Mouse (Mus musculus) liver, adult 2 months (tissue): Measurements from ENCODE around the gene Bicral. TPM values are rescaled to one million over a fixed set of nuclear protein-coding genes. Genes with fewer than 3 reads are reported as not detected.

ENCODE experiments used
- DNase-seq: peaks from one replicate; pipeline ENCODE4 v3.0.0-alpha.2; 2011; ENCODE audit warnings: low read depth, low spot score; ENCODE audit errors: extremely low read depth
- H3K27ac ChIP-seq: fragments of 200-500 bp; replicated peaks from 2 replicates; pipeline ENCODE4 v1.5.1; 2012; ENCODE audit warnings: low read depth, mild to moderate bottlenecking, control low read depth, inconsistent platforms, low read length; ENCODE audit not compliant: insufficient read depth
- H3K27me3 ChIP-seq: fragments of 200-500 bp; 2 replicates; pipeline ENCODE4 v1.6.1; 2012; ENCODE audit warnings: mild to moderate bottlenecking, moderate library complexity, low read length, inconsistent platforms; ENCODE audit not compliant: control insufficient read depth, insufficient read depth
- H3K36me3 ChIP-seq: fragments of 200-500 bp; 2 replicates; pipeline ENCODE4 v1.6.1; 2012; ENCODE audit warnings: low read length, inconsistent platforms; ENCODE audit not compliant: control insufficient read depth, insufficient read depth
- H3K4me1 ChIP-seq: fragments of 200-500 bp; 2 replicates; pipeline ENCODE4 v1.6.1; 2011; ENCODE audit warnings: low read length; ENCODE audit not compliant: control insufficient read depth, insufficient read depth
- H3K4me3 ChIP-seq: fragments of 200-500 bp; 2 replicates; pipeline ENCODE4 v1.5.1; 2011; ENCODE audit warnings: low read depth, mild to moderate bottlenecking, control low read depth, low read length, moderate library complexity; ENCODE audit not compliant: insufficient read depth
- H3K79me2 ChIP-seq: fragments of 200-500 bp; 2 replicates; pipeline ENCODE4 v1.6.1; 2012; ENCODE audit warnings: inconsistent platforms, mild to moderate bottlenecking, low read length, moderate library complexity; ENCODE audit not compliant: control insufficient read depth, insufficient read depth
- H3K9ac ChIP-seq: fragments of 200-500 bp; 2 replicates; pipeline ENCODE4 v1.6.1; 2012; ENCODE audit warnings: low read depth, mild to moderate bottlenecking, control low read depth, inconsistent platforms, low read length
- CTCF ChIP-seq: fragments of 200-500 bp; IDR thresholded peaks from 2 replicates; pipeline ENCODE4 v1.5.1; 2011; ENCODE audit warnings: low read depth, low read length, control low read depth
- POLR2A ChIP-seq: fragments of 200-500 bp; IDR thresholded peaks from 2 replicates; pipeline ENCODE4 v1.6.1; 2011; ENCODE audit warnings: low read length, control low read depth; ENCODE audit not compliant: insufficient read depth; ENCODE audit errors: extremely low read depth
- WGBS: fragments of 180-500 bp; shearing (Covaris S2); methylation state at CpG from one replicate; pipeline ENCODE4 v1.1.7; 2018; 5-methylcytosine and 5-hydroxymethylcytosine counted together
- polyA plus RNA-seq: library from polyadenylated mRNA; depleted of rRNA; stranded (reverse); fragments of >200 nt; gene quantifications from 2 replicates; pipeline ENCODE4 v1.2.3, GENCODE M21; 2012
- total RNA-seq: library from RNA; depleted of rRNA; stranded (reverse); fragments of >200 nt; gene quantifications from 2 replicates; pipeline ENCODE4 v1.2.3, GENCODE M21; 2014

The Bicral gene
- total and polyA plus RNA-seq, 2 experiments: 3.2 to 7.9 TPM

DNA sequence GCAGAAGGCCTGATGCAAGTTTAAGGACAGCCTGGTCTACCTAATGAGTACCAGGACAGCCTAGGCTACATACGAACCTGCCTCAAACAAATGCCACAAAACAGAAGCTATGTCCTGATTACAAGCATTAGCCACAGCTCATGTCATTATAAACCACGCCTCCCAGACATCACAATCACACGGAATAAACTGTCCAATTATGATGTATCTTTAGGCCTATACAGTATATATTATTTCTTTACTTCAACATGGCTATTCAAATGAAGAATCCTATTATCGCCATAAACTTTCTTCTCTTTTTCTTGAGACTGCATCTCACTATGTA lies 25.3 kb downstream of the Bicral start:
- Histone ChIP-seq H3K79me2 (peaks cover 2% of the 10 kb centered on the region; the same call in 1 of the 2 replicates), H3K27ac (no peak overlapping the region), H3K9ac (no peak overlapping the region), H3K36me3 (peaks cover 6% of the 10 kb centered on the region; the same call in 1 of the 2 replicates), H3K4me3 (no peak overlapping the region), H3K4me1 (peaks cover 5% of the 10 kb centered on the region; the same call in 1 of the 2 replicates), H3K27me3 (no peaks in the 10 kb centered on the region)
- DNase-seq: no peak
- TF ChIP-seq POLR2A: no peak
- TF ChIP-seq CTCF: no peak
- WGBS: 91% methylated on average over 4 of the region's 4 CpGs

DNA sequence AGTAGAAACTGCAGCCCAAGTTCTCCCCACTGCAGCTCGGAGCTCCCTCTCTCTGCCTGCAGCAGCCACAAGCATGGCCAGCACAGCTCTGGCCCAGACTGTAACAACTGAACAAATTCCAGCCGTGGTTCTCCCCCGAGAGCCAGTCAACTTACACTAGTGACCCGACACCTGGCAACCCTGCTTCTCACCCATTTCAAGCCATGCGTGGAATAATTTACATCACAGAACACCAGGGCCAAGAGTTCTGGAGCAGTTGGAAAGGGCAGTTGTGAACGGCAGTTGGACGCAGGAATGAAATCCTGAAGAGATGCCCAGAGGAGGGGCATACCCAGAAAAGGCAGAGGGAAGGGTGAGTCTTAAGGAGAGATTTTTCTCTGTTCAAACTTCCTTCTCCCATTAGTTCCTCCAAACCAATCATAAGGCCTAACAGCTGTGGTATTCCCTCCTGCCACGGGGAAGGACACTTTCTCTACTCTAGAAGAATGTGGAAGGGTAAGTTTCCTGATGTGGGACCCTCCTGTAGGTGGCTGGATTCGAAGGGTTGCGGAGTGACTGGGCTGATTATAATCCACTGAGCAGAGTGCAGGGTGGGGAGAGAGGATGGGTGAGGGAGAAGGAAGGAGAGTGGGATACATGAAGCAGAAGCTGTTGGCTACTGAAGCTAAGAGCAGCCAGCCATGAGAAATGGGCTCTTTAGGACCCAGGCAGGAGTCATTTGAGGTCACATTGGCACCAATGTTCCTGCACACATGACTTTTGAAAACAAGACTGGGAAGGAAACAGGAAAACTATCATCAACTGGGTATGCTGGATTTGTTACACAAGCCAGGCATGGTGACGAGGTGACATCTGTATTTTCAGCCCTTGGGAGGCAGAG lies 25.9 kb downstream of the Bicral start:
- WGBS: 78% methylated on average over 11 of the region's 11 CpGs
- H3K4me1 ChIP-seq: peaks cover 5% of the 10 kb centered on the region; the same call in 1 of the 2 replicates
- peaks cover 2% of the 10 kb centered on the region; the same call in 1 of the 2 replicates for H3K79me2 ChIP-seq
- H3K27me3 ChIP-seq: no peaks in the 10 kb centered on the region
- no peak for TF ChIP-seq POLR2A
- TF ChIP-seq CTCF: no peak
- peak overlapping the region; percentile 45 for H3K27ac ChIP-seq
- no peak overlapping the region for H3K4me3 ChIP-seq
- H3K36me3 ChIP-seq: peaks cover 8% of the 10 kb centered on the region; the same call in 1 of the 2 replicates
- peak; percentile 48 for DNase-seq
- H3K9ac ChIP-seq: no peak overlapping the region

DNA sequence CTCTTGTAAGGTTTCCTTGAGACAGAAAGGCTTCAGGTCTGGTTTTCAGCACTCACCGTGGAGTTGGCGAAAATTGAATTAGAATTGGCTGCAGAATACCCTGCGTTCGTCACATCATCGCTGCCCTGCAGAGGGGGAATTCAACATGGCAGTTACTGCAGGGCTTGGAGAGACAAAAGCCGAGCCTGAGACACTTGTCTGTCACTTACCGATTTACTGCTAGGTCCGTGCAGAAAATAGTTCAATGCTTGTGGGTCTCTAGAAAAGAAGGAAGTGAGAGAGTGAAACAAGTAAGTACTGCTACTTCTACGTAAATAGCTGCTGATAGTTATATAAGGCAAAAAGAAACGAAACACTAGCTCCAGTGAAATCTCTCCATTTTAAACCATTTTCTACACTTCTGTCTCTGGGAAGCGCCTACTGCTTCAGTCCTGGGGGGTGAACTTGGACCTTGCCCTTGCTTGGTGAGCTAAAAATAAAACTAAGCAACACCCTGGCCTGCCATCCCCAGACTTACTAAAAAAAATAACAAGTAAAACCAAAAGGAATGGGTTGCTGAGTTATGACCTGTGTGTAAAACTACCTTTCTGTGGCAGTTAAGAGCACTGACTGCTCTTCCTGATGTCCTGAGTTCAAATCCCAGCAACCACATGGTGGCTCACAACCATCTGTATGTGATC lies 28.3 kb downstream of the Bicral start:
- peak; percentile 30 for DNase-seq
- no peak overlapping the region for H3K9ac ChIP-seq

DNA sequence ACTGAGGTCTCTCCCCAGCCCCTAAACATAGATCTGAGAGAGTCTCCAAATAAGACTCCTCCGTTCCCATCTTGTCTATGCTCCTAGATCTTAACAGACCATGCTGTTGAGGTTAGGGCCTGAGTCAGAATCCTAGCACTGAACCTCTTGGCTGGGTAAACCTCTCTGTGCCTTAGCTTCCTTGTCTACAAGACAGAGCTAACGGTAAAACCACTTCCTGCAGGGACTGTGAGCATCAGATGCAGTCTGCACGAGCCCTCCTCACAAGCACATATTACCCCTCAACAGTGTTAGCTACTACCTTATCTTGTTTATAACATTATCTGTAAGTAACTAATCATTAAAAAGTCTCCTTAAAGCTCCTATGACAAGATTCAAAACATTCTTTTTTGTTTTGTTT lies 29.3 kb downstream of the Bicral start:
- DNase-seq: no peak
- no peak overlapping the region for H3K27ac ChIP-seq
- no peak for TF ChIP-seq CTCF
- no peak for TF ChIP-seq POLR2A
- H3K79me2 ChIP-seq: peaks cover 12% of the 10 kb centered on the region; the same call in 1 of the 2 replicates
- no peaks in the 10 kb centered on the region for H3K27me3 ChIP-seq
- H3K36me3 ChIP-seq: peaks cover 16% of the 10 kb centered on the region
- 89% methylated on average over 3 of the region's 3 CpGs for WGBS
- no peak overlapping the region for H3K9ac ChIP-seq
- H3K4me1 ChIP-seq: peaks cover 5% of the 10 kb centered on the region; the same call in 1 of the 2 replicates
- no peak overlapping the region for H3K4me3 ChIP-seq

More for the DNA sequence above, 28.3 kb downstream of the Bicral start:
- Histone ChIP-seq H3K27ac (no peak overlapping the region), H3K36me3 (peaks cover 15% of the 10 kb centered on the region), H3K79me2 (peaks cover 7% of the 10 kb centered on the region; the same call in 1 of the 2 replicates), H3K27me3 (no peaks in the 10 kb centered on the region), H3K4me3 (no peak overlapping the region), H3K4me1 (peaks cover 5% of the 10 kb centered on the region; the same call in 1 of the 2 replicates)
- 82% methylated on average over 11 of the region's 11 CpGs for WGBS
- TF ChIP-seq POLR2A: no peak

DNA sequence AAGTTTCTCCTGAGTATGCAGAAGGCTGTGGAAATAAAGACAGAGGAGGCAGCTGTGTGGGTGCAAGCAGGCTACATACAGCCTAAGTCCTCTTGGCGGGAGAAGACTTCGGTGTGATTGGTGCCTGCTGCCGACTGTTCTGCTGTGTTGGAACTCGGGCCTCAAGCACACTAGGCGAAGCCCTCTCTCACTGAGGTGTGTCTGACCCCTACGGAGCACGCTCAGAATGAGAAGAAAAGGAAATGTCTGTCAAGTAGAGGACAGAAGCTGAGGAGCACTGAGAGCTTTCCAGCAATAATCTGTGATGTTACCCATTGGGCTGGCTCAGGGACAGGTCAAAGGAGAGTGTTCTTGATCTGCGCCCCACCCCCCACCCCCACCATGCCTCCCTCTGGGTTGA lies 35.2 kb downstream of the Bicral start:
- Histone ChIP-seq H3K27ac (no peak overlapping the region), H3K9ac (no peak overlapping the region), H3K36me3 (peaks cover 16% of the 10 kb centered on the region), H3K4me3 (no peak overlapping the region), H3K27me3 (no peaks in the 10 kb centered on the region), H3K4me1 (peaks cover 8% of the 10 kb centered on the region; the same call in 1 of the 2 replicates), H3K79me2 (peaks cover 10% of the 10 kb centered on the region; the same call in 1 of the 2 replicates)
- TF ChIP-seq POLR2A: no peak
- TF ChIP-seq CTCF: no peak
- 97% methylated on average over 8 of the region's 8 CpGs for WGBS
- DNase-seq: no peak
